Mouse (Mus musculus): ENCODE measurements around the gene Grid2. TPM values are rescaled to one million over a fixed set of nuclear protein-coding genes. Genes with fewer than 3 reads are reported as not detected.
A peak's percentile ranks its signal among the peaks of the same experiment; 100 is the strongest.

Gene Grid2
- polyA plus RNA-seq, 1 experiment from 2014 or later: 4.5 TPM

GRCm38 (mm10) chr6:64617417-64618135, 1361.9 kb downstream of the Grid2 start:
- H3K9ac ChIP-seq (replicated peaks; ENCODE audit: low read depth, low read length): no peak overlapping the region
- no peaks in the 10 kb centered on the region for H3K36me3 ChIP-seq (ENCODE audit: control insufficient read depth, insufficient read depth)
- ATAC-seq: peak; percentile 52; the same call in 1 of the 2 replicates
- H3K4me2 ChIP-seq (ENCODE audit: low read length): no peak overlapping the region
- 40% methylated on average over 8 of the region's 8 CpGs for WGBS
- H3K27ac ChIP-seq (ENCODE audit: low read length): no peak overlapping the region
- H3K9me3 ChIP-seq (ENCODE audit: control insufficient read depth, low read length): no peaks in the 10 kb centered on the region
- H3K4me3 ChIP-seq (replicated peaks; ENCODE audit: low read length): no peak overlapping the region
- no peaks in the 10 kb centered on the region for H3K4me1 ChIP-seq (replicated peaks; ENCODE audit: control insufficient read depth, insufficient read depth, low read length)
- no peaks in the 10 kb centered on the region for H3K27me3 ChIP-seq (replicated peaks; ENCODE audit: control insufficient read depth, insufficient read depth, low read length)

- Histone ChIP-seq H3K9me3 (ENCODE audit: control insufficient read depth, low read length) (no peaks in the 10 kb centered on the region), H3K27me3 (replicated peaks; ENCODE audit: control insufficient read depth, insufficient read depth, low read length) (no peaks in the 10 kb centered on the region), H3K36me3 (ENCODE audit: control insufficient read depth, insufficient read depth) (no peaks in the 10 kb centered on the region), H3K27ac (ENCODE audit: low read length) (no peak overlapping the region), H3K9ac (replicated peaks; ENCODE audit: low read depth, low read length) (no peak overlapping the region), H3K4me3 (replicated peaks; ENCODE audit: low read length) (no peak overlapping the region), H3K4me2 (ENCODE audit: low read length) (no peak overlapping the region), H3K4me1 (replicated peaks; ENCODE audit: control insufficient read depth, insufficient read depth, low read length) (no peaks in the 10 kb centered on the region)
- 47% methylated on average over 3 of the region's 3 CpGs for WGBS
- ATAC-seq: no peak
Measured at GRCm38 (mm10) chr6:64623404-64623803, 1367.7 kb downstream of the Grid2 start.

- H3K4me3 ChIP-seq (replicated peaks; ENCODE audit: low read length): no peak overlapping the region
- no peaks in the 10 kb centered on the region for H3K9me3 ChIP-seq (ENCODE audit: control insufficient read depth, low read length)
- H3K27ac ChIP-seq (ENCODE audit: low read length): no peak overlapping the region
- ATAC-seq: no peak
- no peaks in the 10 kb centered on the region for H3K36me3 ChIP-seq (ENCODE audit: control insufficient read depth, insufficient read depth)
- H3K27me3 ChIP-seq (replicated peaks; ENCODE audit: control insufficient read depth, insufficient read depth, low read length): no peaks in the 10 kb centered on the region
- H3K9ac ChIP-seq (replicated peaks; ENCODE audit: low read depth, low read length): no peak overlapping the region
- H3K4me1 ChIP-seq (replicated peaks; ENCODE audit: control insufficient read depth, insufficient read depth, low read length): peaks cover 12% of the 10 kb centered on the region; the same call in 1 of the 2 replicates
- H3K4me2 ChIP-seq (ENCODE audit: low read length): no peak overlapping the region
Measured at GRCm38 (mm10) chr6:64647661-64648060, 1392.0 kb downstream of the Grid2 start.

DNA sequence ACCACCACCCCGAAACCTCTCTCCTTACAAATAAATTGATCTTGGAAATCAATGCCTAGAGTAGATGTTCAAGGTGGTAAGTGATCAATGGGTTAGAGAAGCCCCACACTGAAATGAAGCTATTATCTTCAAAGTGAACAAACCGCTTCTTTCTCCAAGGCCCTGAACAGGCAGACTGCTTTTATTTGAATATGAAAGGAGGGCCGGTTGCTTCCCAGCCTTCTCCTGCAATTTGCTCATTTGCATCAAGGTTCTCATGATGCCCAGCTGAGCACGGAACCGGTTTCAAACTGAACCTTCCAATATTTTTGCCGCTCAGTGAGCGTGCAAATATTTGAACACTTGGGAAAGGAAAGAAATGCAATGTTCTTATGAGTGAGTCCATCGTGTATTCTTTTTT, 1392.5 kb downstream of the Grid2 start:
- Histone ChIP-seq H3K27me3 (replicated peaks; ENCODE audit: control insufficient read depth, insufficient read depth, low read length) (no peaks in the 10 kb centered on the region), H3K36me3 (ENCODE audit: control insufficient read depth, insufficient read depth) (no peaks in the 10 kb centered on the region), H3K4me2 (ENCODE audit: low read length) (no peak overlapping the region), H3K4me3 (replicated peaks; ENCODE audit: low read length) (no peak overlapping the region), H3K9ac (replicated peaks; ENCODE audit: low read depth, low read length) (no peak overlapping the region), H3K9me3 (ENCODE audit: control insufficient read depth, low read length) (no peaks in the 10 kb centered on the region), H3K27ac (ENCODE audit: low read length) (no peak overlapping the region), H3K4me1 (replicated peaks; ENCODE audit: control insufficient read depth, insufficient read depth, low read length) (peaks cover 12% of the 10 kb centered on the region; the same call in 1 of the 2 replicates)
- 31% methylated on average over 8 of the region's 8 CpGs for WGBS
- no peak for ATAC-seq

DNA sequence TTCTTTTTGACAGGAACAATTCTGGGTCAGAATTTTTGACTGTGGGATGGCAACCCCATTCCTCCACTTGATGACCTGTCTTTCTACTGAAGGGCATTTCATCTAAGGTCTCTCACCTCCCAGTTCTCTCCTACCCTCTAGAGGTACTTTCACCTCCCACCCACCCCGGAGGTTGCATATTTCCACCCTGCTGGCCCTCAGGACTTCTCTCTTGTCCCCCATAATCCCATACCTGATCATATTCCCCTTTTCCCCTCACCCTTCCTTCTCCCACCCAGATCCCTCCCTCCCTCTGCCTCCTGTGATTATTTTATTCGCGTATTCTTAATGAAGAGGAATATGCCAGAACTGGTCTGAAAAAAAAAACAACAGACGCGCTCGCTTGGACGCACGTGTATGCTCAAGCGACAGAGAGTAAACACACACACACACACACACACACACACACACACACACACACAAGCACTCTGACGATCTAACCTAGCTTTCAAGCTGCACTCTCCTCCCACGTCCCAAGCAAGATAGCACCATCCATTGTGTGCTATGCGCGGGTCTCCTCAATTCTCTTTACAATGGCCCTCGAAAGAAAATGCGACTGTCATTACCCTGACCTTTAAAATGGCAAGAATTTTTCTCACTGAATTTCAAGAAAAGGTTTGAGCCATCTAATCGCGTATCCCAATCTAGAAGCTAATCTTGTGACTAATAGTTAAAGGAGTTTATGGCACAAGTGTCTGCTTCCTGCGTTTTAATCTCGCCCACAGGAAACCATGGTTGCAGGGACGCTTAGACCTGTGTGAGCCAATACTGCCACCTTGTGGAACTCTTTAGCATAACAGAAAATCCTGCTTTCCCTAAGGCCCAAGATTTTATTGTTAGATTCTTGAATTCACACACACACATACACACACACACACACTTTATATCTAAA, 1393.9 kb downstream of the Grid2 start:
- Histone ChIP-seq H3K27me3 (replicated peaks; ENCODE audit: control insufficient read depth, insufficient read depth, low read length) (no peaks in the 10 kb centered on the region), H3K36me3 (ENCODE audit: control insufficient read depth, insufficient read depth) (no peaks in the 10 kb centered on the region), H3K9me3 (ENCODE audit: control insufficient read depth, low read length) (no peaks in the 10 kb centered on the region), H3K4me3 (replicated peaks; ENCODE audit: low read length) (peak overlapping the region; percentile 43), H3K9ac (replicated peaks; ENCODE audit: low read depth, low read length) (peak overlapping the region; percentile 45), H3K4me1 (replicated peaks; ENCODE audit: control insufficient read depth, insufficient read depth, low read length) (peaks cover 12% of the 10 kb centered on the region; the same call in 1 of the 2 replicates), H3K4me2 (ENCODE audit: low read length) (peak overlapping the region; percentile 64), H3K27ac (ENCODE audit: low read length) (0 out of 2 replicates have a peak overlapping the region, but pooled peaks have one; percentile 17)
- ATAC-seq: peak; percentile 86
- WGBS: 7% methylated on average over 20 of the region's 20 CpGs

- H3K4me3 ChIP-seq (replicated peaks; ENCODE audit: low read length): no peak overlapping the region
- ATAC-seq: no peak
- no peaks in the 10 kb centered on the region for H3K36me3 ChIP-seq (ENCODE audit: control insufficient read depth, insufficient read depth)
- no peak overlapping the region for H3K9ac ChIP-seq (replicated peaks; ENCODE audit: low read depth, low read length)
- peaks cover 12% of the 10 kb centered on the region; the same call in 1 of the 2 replicates for H3K4me1 ChIP-seq (replicated peaks; ENCODE audit: control insufficient read depth, insufficient read depth, low read length)
- WGBS: 10% methylated on average over 7 of the region's 7 CpGs
- H3K9me3 ChIP-seq (ENCODE audit: control insufficient read depth, low read length): no peaks in the 10 kb centered on the region
- H3K4me2 ChIP-seq (ENCODE audit: low read length): peak overlapping the region; percentile 7
- no peaks in the 10 kb centered on the region for H3K27me3 ChIP-seq (replicated peaks; ENCODE audit: control insufficient read depth, insufficient read depth, low read length)
- H3K27ac ChIP-seq (ENCODE audit: low read length): no peak overlapping the region
Measured at GRCm38 (mm10) chr6:64650765-64651164, 1395.1 kb downstream of the Grid2 start.

DNA sequence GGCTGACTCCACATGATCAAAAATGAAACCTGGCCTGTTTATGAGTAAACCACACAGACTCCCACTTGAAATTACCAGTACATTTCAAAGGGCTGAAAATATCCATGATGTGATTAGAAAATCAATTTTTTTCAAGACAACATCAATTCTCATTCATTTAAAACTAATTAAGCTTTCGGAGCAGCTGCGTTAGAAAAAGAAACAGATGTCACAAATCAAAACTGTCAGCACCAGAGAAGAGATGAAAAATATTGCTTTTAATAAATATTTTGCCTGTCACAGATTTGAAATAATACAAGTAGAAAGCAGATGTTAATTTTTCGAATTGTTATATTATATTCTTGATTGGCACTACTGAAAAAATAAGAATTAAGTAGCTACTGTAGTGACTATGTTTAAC, 1415.3 kb downstream of the Grid2 start:
- Histone ChIP-seq H3K9me3 (ENCODE audit: control insufficient read depth, low read length) (no peaks in the 10 kb centered on the region), H3K4me3 (replicated peaks; ENCODE audit: low read length) (no peak overlapping the region), H3K27ac (ENCODE audit: low read length) (no peak overlapping the region), H3K27me3 (replicated peaks; ENCODE audit: control insufficient read depth, insufficient read depth, low read length) (no peaks in the 10 kb centered on the region), H3K9ac (replicated peaks; ENCODE audit: low read depth, low read length) (no peak overlapping the region), H3K36me3 (ENCODE audit: control insufficient read depth, insufficient read depth) (no peaks in the 10 kb centered on the region), H3K4me2 (ENCODE audit: low read length) (no peak overlapping the region), H3K4me1 (replicated peaks; ENCODE audit: control insufficient read depth, insufficient read depth, low read length) (no peaks in the 10 kb centered on the region)
- peak; percentile 38; the same call in 1 of the 2 replicates for ATAC-seq
- WGBS: 46% methylated on average over 3 of the region's 3 CpGs

- ATAC-seq: no peak
- Histone ChIP-seq H3K4me1 (replicated peaks; ENCODE audit: control insufficient read depth, insufficient read depth, low read length) (no peaks in the 10 kb centered on the region), H3K4me2 (ENCODE audit: low read length) (no peak overlapping the region), H3K9me3 (ENCODE audit: control insufficient read depth, low read length) (no peaks in the 10 kb centered on the region), H3K27me3 (replicated peaks; ENCODE audit: control insufficient read depth, insufficient read depth, low read length) (no peaks in the 10 kb centered on the region), H3K9ac (replicated peaks; ENCODE audit: low read depth, low read length) (no peak overlapping the region), H3K4me3 (replicated peaks; ENCODE audit: low read length) (no peak overlapping the region), H3K36me3 (ENCODE audit: control insufficient read depth, insufficient read depth) (no peaks in the 10 kb centered on the region), H3K27ac (ENCODE audit: low read length) (no peak overlapping the region)
- 91% methylated on average over 1 of the region's 1 CpGs for WGBS
Measured at GRCm38 (mm10) chr6:64678815-64679214, 1423.1 kb downstream of the Grid2 start.

DNA sequence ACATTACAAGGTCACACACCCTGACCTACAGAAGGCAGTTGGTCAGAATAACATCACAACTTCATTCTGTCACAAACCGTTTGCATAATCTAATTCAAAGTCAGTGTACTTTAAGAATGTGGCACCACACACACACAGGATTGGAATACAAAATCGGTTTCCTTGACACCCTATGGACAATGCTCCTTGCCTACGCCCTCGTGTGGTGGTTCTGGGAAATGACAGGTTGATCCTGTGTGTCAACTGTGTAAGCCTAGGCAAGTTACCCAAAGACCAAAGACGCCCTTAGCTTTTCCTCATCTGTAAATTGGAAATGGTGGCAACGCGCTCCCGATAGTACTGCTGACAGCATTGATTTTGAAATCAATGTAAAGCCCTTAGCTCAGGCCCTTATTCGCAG, 1428.3 kb downstream of the Grid2 start:
- peak; percentile 26; the same call in 1 of the 2 replicates for ATAC-seq
- no peak overlapping the region for H3K27ac ChIP-seq (ENCODE audit: low read length)
- no peak overlapping the region for H3K4me2 ChIP-seq (ENCODE audit: low read length)
- H3K9ac ChIP-seq (replicated peaks; ENCODE audit: low read depth, low read length): no peak overlapping the region
- no peaks in the 10 kb centered on the region for H3K9me3 ChIP-seq (ENCODE audit: control insufficient read depth, low read length)
- peaks cover 10% of the 10 kb centered on the region for H3K4me1 ChIP-seq (replicated peaks; ENCODE audit: control insufficient read depth, insufficient read depth, low read length)
- no peak overlapping the region for H3K4me3 ChIP-seq (replicated peaks; ENCODE audit: low read length)
- 31% methylated on average over 9 of the region's 9 CpGs for WGBS
- no peaks in the 10 kb centered on the region for H3K36me3 ChIP-seq (ENCODE audit: control insufficient read depth, insufficient read depth)
- H3K27me3 ChIP-seq (replicated peaks; ENCODE audit: control insufficient read depth, insufficient read depth, low read length): no peaks in the 10 kb centered on the region

All from forebrain, embryonic 16.5 days (tissue).